Mouse (Mus musculus): ENCODE measurements around the gene Gins1.

The Gins1 gene

GRCm38 (mm10) chr2:150955859-150956258, 50.7 kb downstream of the Gins1 start:
- no peak for DNase-seq (ENCODE audit: low read depth, low spot score)

GRCm38 (mm10) chr2:150959521-150959920, 54.3 kb downstream of the Gins1 start:
- no peak for DNase-seq (ENCODE audit: low read depth, low spot score)

GRCm38 (mm10) chr2:150963246-150963645, 58.0 kb downstream of the Gins1 start:
- DNase-seq (ENCODE audit: low read depth, low spot score), result no peak

GRCm38 (mm10) chr2:150964641-150965040, 59.4 kb downstream of the Gins1 start:
- DNase-seq (ENCODE audit: low read depth, low spot score), result no peak

- no peak for DNase-seq (ENCODE audit: low read depth, low spot score)
These were observed 60.8 kb downstream of the Gins1 start for GRCm38 (mm10) chr2:150965951-150966350.

- no peak for DNase-seq (ENCODE audit: low read depth, low spot score)
These were observed 62.3 kb downstream of the Gins1 start for GRCm38 (mm10) chr2:150967491-150967890.

GRCm38 (mm10) chr2:150969231-150969630, 64.0 kb downstream of the Gins1 start:
- DNase-seq (ENCODE audit: low read depth, low spot score), result no peak

GRCm38 (mm10) chr2:150971856-150972255, 66.7 kb downstream of the Gins1 start:
- DNase-seq (ENCODE audit: low read depth, low spot score), result no peak

GRCm38 (mm10) chr2:150972681-150973080, 67.5 kb downstream of the Gins1 start:
- no peak for DNase-seq (ENCODE audit: low read depth, low spot score)

- no peak for DNase-seq (ENCODE audit: low read depth, low spot score)
These were observed 68.4 kb downstream of the Gins1 start for GRCm38 (mm10) chr2:150973401-150974115.

GRCm38 (mm10) chr2:150976871-150977270, 71.7 kb downstream of the Gins1 start:
- no peak for DNase-seq (ENCODE audit: low read depth, low spot score)

GRCm38 (mm10) chr2:150977676-150978075, 72.5 kb downstream of the Gins1 start:
- no peak for DNase-seq (ENCODE audit: low read depth, low spot score)

- no peak for DNase-seq (ENCODE audit: low read depth, low spot score)
These were observed 73.6 kb downstream of the Gins1 start for GRCm38 (mm10) chr2:150978791-150979190.

GRCm38 (mm10) chr2:150979861-150980620, 74.8 kb downstream of the Gins1 start:
- no peak for DNase-seq (ENCODE audit: low read depth, low spot score)
